Mouse (Mus musculus): ENCODE measurements around the gene Mamdc4. TPM values are rescaled to one million over a fixed set of nuclear protein-coding genes. Genes with fewer than 3 reads are reported as not detected.

The Mamdc4 gene
- total and polyA plus RNA-seq, 3 experiments = 17.6 to 21.6 TPM; not detected in 1

Other genes starting within 250 kb of the Mamdc4 start
Only the 30 nearest of the 34 such genes appear.
- gene Uap1l1, start 209.2 kb downstream of the Mamdc4 start, total RNA-seq (2012; rRNA removed) = 3.6 and 4.7 TPM in 2 replicates
- 10 to 100 TPM in 1 of 2 experiments, not detected in 1; 12.6 TPM for gene Uap1l1, start 209.2 kb downstream of the Mamdc4 start, polyA plus RNA-seq (2012; ENCODE audit: insufficient read depth in 1 of 2, insufficient read length in 2 of 2, low read depth in 1 of 2, low replicate concordance in 2 of 2, missing spikeins in 1 of 2)
- 39.7 and 51.9 TPM in 2 replicates for gene Sapcd2, start 202.5 kb downstream of the Mamdc4 start, total RNA-seq (2012; rRNA removed)
- gene Sapcd2, start 202.5 kb downstream of the Mamdc4 start, polyA plus RNA-seq (2012; ENCODE audit: insufficient read depth in 1 of 2, insufficient read length in 2 of 2, low read depth in 1 of 2, low replicate concordance in 2 of 2, missing spikeins in 1 of 2) = 10 to 100 TPM in 1 of 2 experiments, not detected in 1; 58.2 TPM
- not detected in 2 replicates for gene Entpd2, start 179.0 kb downstream of the Mamdc4 start, total RNA-seq (2012; rRNA removed)
- gene Entpd2, start 179.0 kb downstream of the Mamdc4 start, polyA plus RNA-seq (2012; ENCODE audit: insufficient read depth in 1 of 2, insufficient read length in 2 of 2, low read depth in 1 of 2, low replicate concordance in 2 of 2, missing spikeins in 1 of 2) = not detected
- not detected in 2 replicates for gene Npdc1, start 175.5 kb downstream of the Mamdc4 start, total RNA-seq (2012; rRNA removed)
- not detected for gene Npdc1, start 175.5 kb downstream of the Mamdc4 start, polyA plus RNA-seq (2012; ENCODE audit: insufficient read depth in 1 of 2, insufficient read length in 2 of 2, low read depth in 1 of 2, low replicate concordance in 2 of 2, missing spikeins in 1 of 2)
- gene Fut7, start 151.6 kb downstream of the Mamdc4 start, total RNA-seq (2012; rRNA removed) = 0.08 and 0.10 TPM in 2 replicates
- under 1 TPM in 1 of 2 experiments, not detected in 1; 0.21 TPM for gene Fut7, start 151.6 kb downstream of the Mamdc4 start, polyA plus RNA-seq (2012; ENCODE audit: insufficient read depth in 1 of 2, insufficient read length in 2 of 2, low read depth in 1 of 2, low replicate concordance in 2 of 2, missing spikeins in 1 of 2)
- gene Abca2, start 146.1 kb downstream of the Mamdc4 start, total RNA-seq (2012; rRNA removed) = 8.7 and 10.4 TPM in 2 replicates
- gene Abca2, start 146.1 kb downstream of the Mamdc4 start, polyA plus RNA-seq (2012; ENCODE audit: insufficient read depth in 1 of 2, insufficient read length in 2 of 2, low read depth in 1 of 2, low replicate concordance in 2 of 2, missing spikeins in 1 of 2) = 10 to 100 TPM in 1 of 2 experiments, not detected in 1; 42.2 TPM
- gene Clic3, start 118.0 kb downstream of the Mamdc4 start, total RNA-seq (2012; rRNA removed) = 0.23 and 0.27 TPM in 2 replicates
- under 1 TPM in 1 of 2 experiments, not detected in 1; 0.15 TPM for gene Clic3, start 118.0 kb downstream of the Mamdc4 start, polyA plus RNA-seq (2012; ENCODE audit: insufficient read depth in 1 of 2, insufficient read length in 2 of 2, low read depth in 1 of 2, low replicate concordance in 2 of 2, missing spikeins in 1 of 2)
- gene Paxx, start 113.8 kb downstream of the Mamdc4 start, total RNA-seq (2012; rRNA removed) = 13.2 and 18.5 TPM in 2 replicates
- 10 to 100 TPM in 1 of 2 experiments, not detected in 1; 22.1 TPM for gene Paxx, start 113.8 kb downstream of the Mamdc4 start, polyA plus RNA-seq (2012; ENCODE audit: insufficient read depth in 1 of 2, insufficient read length in 2 of 2, low read depth in 1 of 2, low replicate concordance in 2 of 2, missing spikeins in 1 of 2)
- gene Ptgds, start 104.8 kb downstream of the Mamdc4 start, total RNA-seq (2012; rRNA removed) = not detected in 2 replicates
- gene Ptgds, start 104.8 kb downstream of the Mamdc4 start, polyA plus RNA-seq (2012; ENCODE audit: insufficient read depth in 1 of 2, insufficient read length in 2 of 2, low read depth in 1 of 2, low replicate concordance in 2 of 2, missing spikeins in 1 of 2) = not detected
- gene Lcn12, start 80.9 kb downstream of the Mamdc4 start, total RNA-seq (2012; rRNA removed) = not detected in 2 replicates
- not detected for gene Lcn12, start 80.9 kb downstream of the Mamdc4 start, polyA plus RNA-seq (2012; ENCODE audit: insufficient read depth in 1 of 2, insufficient read length in 2 of 2, low read depth in 1 of 2, low replicate concordance in 2 of 2, missing spikeins in 1 of 2)
- 27.5 and 29.2 TPM in 2 replicates for gene Fbxw5, start 74.1 kb downstream of the Mamdc4 start, total RNA-seq (2012; rRNA removed)
- 10 to 100 TPM in 1 of 2 experiments, not detected in 1; 65.6 TPM for gene Fbxw5, start 74.1 kb downstream of the Mamdc4 start, polyA plus RNA-seq (2012; ENCODE audit: insufficient read depth in 1 of 2, insufficient read length in 2 of 2, low read depth in 1 of 2, low replicate concordance in 2 of 2, missing spikeins in 1 of 2)
- gene C8g, start 73.1 kb downstream of the Mamdc4 start, total RNA-seq (2012; rRNA removed) = 1.5 and 2.3 TPM in 2 replicates
- 1 to 10 TPM in 1 of 2 experiments, not detected in 1; 5.1 TPM for gene C8g, start 73.1 kb downstream of the Mamdc4 start, polyA plus RNA-seq (2012; ENCODE audit: insufficient read depth in 1 of 2, insufficient read length in 2 of 2, low read depth in 1 of 2, low replicate concordance in 2 of 2, missing spikeins in 1 of 2)
- gene Traf2, start 27.9 kb downstream of the Mamdc4 start, total RNA-seq (2012; rRNA removed) = 19.9 and 21.0 TPM in 2 replicates
- gene Traf2, start 27.9 kb downstream of the Mamdc4 start, polyA plus RNA-seq (2012; ENCODE audit: insufficient read depth in 1 of 2, insufficient read length in 2 of 2, low read depth in 1 of 2, low replicate concordance in 2 of 2, missing spikeins in 1 of 2) = 10 to 100 TPM in 1 of 2 experiments, not detected in 1; 28.3 TPM
- gene Edf1, start 17.0 kb downstream of the Mamdc4 start, total RNA-seq (2012; rRNA removed) = 135 and 142 TPM in 2 replicates
- 100 to 1,000 TPM in 1 of 2 experiments, not detected in 1; 318 TPM for gene Edf1, start 17.0 kb downstream of the Mamdc4 start, polyA plus RNA-seq (2012; ENCODE audit: insufficient read depth in 1 of 2, insufficient read length in 2 of 2, low read depth in 1 of 2, low replicate concordance in 2 of 2, missing spikeins in 1 of 2)
- 34.7 and 47.0 TPM in 2 replicates for gene Phpt1, start 379 bp upstream of the Mamdc4 start, total RNA-seq (2012; rRNA removed)
- gene Phpt1, start 379 bp upstream of the Mamdc4 start, polyA plus RNA-seq (2012; ENCODE audit: insufficient read depth in 1 of 2, insufficient read length in 2 of 2, low read depth in 1 of 2, low replicate concordance in 2 of 2, missing spikeins in 1 of 2) = 10 to 100 TPM in 1 of 2 experiments, not detected in 1; 73.7 TPM
- gene Ajm1, start 6.9 kb upstream of the Mamdc4 start, total RNA-seq (2012; rRNA removed) = 0.04 and 0.07 TPM in 2 replicates
- under 1 TPM in 1 of 2 experiments, not detected in 1; 0.32 TPM for gene Ajm1, start 6.9 kb upstream of the Mamdc4 start, polyA plus RNA-seq (2012; ENCODE audit: insufficient read depth in 1 of 2, insufficient read length in 2 of 2, low read depth in 1 of 2, low replicate concordance in 2 of 2, missing spikeins in 1 of 2)
- gene Rabl6, start 33.7 kb upstream of the Mamdc4 start, total RNA-seq (2012; rRNA removed) = 66.1 and 76.9 TPM in 2 replicates
- gene Rabl6, start 33.7 kb upstream of the Mamdc4 start, polyA plus RNA-seq (2012; ENCODE audit: insufficient read depth in 1 of 2, insufficient read length in 2 of 2, low read depth in 1 of 2, low replicate concordance in 2 of 2, missing spikeins in 1 of 2) = 100 to 1,000 TPM in 1 of 2 experiments, 10 to 100 TPM in 1; 84.7 to 104 TPM
- gene Ccdc183, start 42.8 kb upstream of the Mamdc4 start, total RNA-seq (2012; rRNA removed) = 0.04 TPM in 1 of 2 replicates, not detected in the other
- gene Ccdc183, start 42.8 kb upstream of the Mamdc4 start, polyA plus RNA-seq (2012; ENCODE audit: insufficient read depth in 1 of 2, insufficient read length in 2 of 2, low read depth in 1 of 2, low replicate concordance in 2 of 2, missing spikeins in 1 of 2) = under 1 TPM in 1 of 2 experiments, not detected in 1; 0.26 TPM
- 10.9 and 11.9 TPM in 2 replicates for gene Tmem141, start 47.2 kb upstream of the Mamdc4 start, total RNA-seq (2012; rRNA removed)
- 10 to 100 TPM in 1 of 2 experiments, not detected in 1; 25.3 TPM for gene Tmem141, start 47.2 kb upstream of the Mamdc4 start, polyA plus RNA-seq (2012; ENCODE audit: insufficient read depth in 1 of 2, insufficient read length in 2 of 2, low read depth in 1 of 2, low replicate concordance in 2 of 2, missing spikeins in 1 of 2)
- not detected in 2 replicates for gene Fcna, start 53.2 kb upstream of the Mamdc4 start, total RNA-seq (2012; rRNA removed)
- under 1 TPM in 1 of 2 experiments, not detected in 1; 0.21 TPM for gene Fcna, start 53.2 kb upstream of the Mamdc4 start, polyA plus RNA-seq (2012; ENCODE audit: insufficient read depth in 1 of 2, insufficient read length in 2 of 2, low read depth in 1 of 2, low replicate concordance in 2 of 2, missing spikeins in 1 of 2)
- gene Lcn8, start 78.3 kb upstream of the Mamdc4 start, total RNA-seq (2012; rRNA removed) = not detected in 2 replicates
- gene Lcn8, start 78.3 kb upstream of the Mamdc4 start, polyA plus RNA-seq (2012; ENCODE audit: insufficient read depth in 1 of 2, insufficient read length in 2 of 2, low read depth in 1 of 2, low replicate concordance in 2 of 2, missing spikeins in 1 of 2) = not detected
- not detected in 2 replicates for gene Lcn5, start 83.1 kb upstream of the Mamdc4 start, total RNA-seq (2012; rRNA removed)
- not detected for gene Lcn5, start 83.1 kb upstream of the Mamdc4 start, polyA plus RNA-seq (2012; ENCODE audit: insufficient read depth in 1 of 2, insufficient read length in 2 of 2, low read depth in 1 of 2, low replicate concordance in 2 of 2, missing spikeins in 1 of 2)
- not detected in 2 replicates for gene Lcn6, start 101.9 kb upstream of the Mamdc4 start, total RNA-seq (2012; rRNA removed)
- not detected for gene Lcn6, start 101.9 kb upstream of the Mamdc4 start, polyA plus RNA-seq (2012; ENCODE audit: insufficient read depth in 1 of 2, insufficient read length in 2 of 2, low read depth in 1 of 2, low replicate concordance in 2 of 2, missing spikeins in 1 of 2)
- gene Lcn10, start 107.9 kb upstream of the Mamdc4 start, total RNA-seq (2012; rRNA removed) = not detected in 2 replicates
- not detected for gene Lcn10, start 107.9 kb upstream of the Mamdc4 start, polyA plus RNA-seq (2012; ENCODE audit: insufficient read depth in 1 of 2, insufficient read length in 2 of 2, low read depth in 1 of 2, low replicate concordance in 2 of 2, missing spikeins in 1 of 2)
- not detected in 2 replicates for gene Obp2a, start 125.2 kb upstream of the Mamdc4 start, total RNA-seq (2012; rRNA removed)
- gene Obp2a, start 125.2 kb upstream of the Mamdc4 start, polyA plus RNA-seq (2012; ENCODE audit: insufficient read depth in 1 of 2, insufficient read length in 2 of 2, low read depth in 1 of 2, low replicate concordance in 2 of 2, missing spikeins in 1 of 2) = not detected
- not detected in 2 replicates for gene Bmyc, start 131.9 kb upstream of the Mamdc4 start, total RNA-seq (2012; rRNA removed)
- not detected for gene Bmyc, start 131.9 kb upstream of the Mamdc4 start, polyA plus RNA-seq (2012; ENCODE audit: insufficient read depth in 1 of 2, insufficient read length in 2 of 2, low read depth in 1 of 2, low replicate concordance in 2 of 2, missing spikeins in 1 of 2)
- gene Obp2b, start 162.2 kb upstream of the Mamdc4 start, total RNA-seq (2012; rRNA removed) = not detected in 2 replicates
- not detected for gene Obp2b, start 162.2 kb upstream of the Mamdc4 start, polyA plus RNA-seq (2012; ENCODE audit: insufficient read depth in 1 of 2, insufficient read length in 2 of 2, low read depth in 1 of 2, low replicate concordance in 2 of 2, missing spikeins in 1 of 2)
- not detected in 2 replicates for gene Lcn3, start 190.7 kb upstream of the Mamdc4 start, total RNA-seq (2012; rRNA removed)
- gene Lcn3, start 190.7 kb upstream of the Mamdc4 start, polyA plus RNA-seq (2012; ENCODE audit: insufficient read depth in 1 of 2, insufficient read length in 2 of 2, low read depth in 1 of 2, low replicate concordance in 2 of 2, missing spikeins in 1 of 2) = not detected
- gene Lcn11, start 202.2 kb upstream of the Mamdc4 start, total RNA-seq (2012; rRNA removed) = not detected in 2 replicates
- gene Lcn11, start 202.2 kb upstream of the Mamdc4 start, polyA plus RNA-seq (2012; ENCODE audit: insufficient read depth in 1 of 2, insufficient read length in 2 of 2, low read depth in 1 of 2, low replicate concordance in 2 of 2, missing spikeins in 1 of 2) = not detected
- gene Gm13539, start 207.4 kb upstream of the Mamdc4 start, total RNA-seq (2012; rRNA removed) = not detected in 2 replicates
- not detected for gene Gm13539, start 207.4 kb upstream of the Mamdc4 start, polyA plus RNA-seq (2012; ENCODE audit: insufficient read depth in 1 of 2, insufficient read length in 2 of 2, low read depth in 1 of 2, low replicate concordance in 2 of 2, missing spikeins in 1 of 2)